Mouse (Mus musculus) neural tube, embryonic 15.5 days (tissue): ENCODE results near the gene Marc2. TPM values are rescaled to one million over a fixed set of nuclear protein-coding genes. Genes with fewer than 3 reads are reported as not detected.

Experiments used
- ATAC-seq: fragments of 200-750 bp; cut with Nextera tagmentation; 2 replicates; pipeline ENCODE4 v1.8.0; 2017; ENCODE audit warnings: mild to moderate bottlenecking, moderate TSS enrichment, moderate library complexity; ENCODE audit not compliant: low FRiP score
- H3K27ac ChIP-seq: fragments of 300-500 bp; sonication (generic); replicated peaks from 2 replicates; pipeline ENCODE4 v1.5.1; 2015; ENCODE audit warnings: mild to moderate bottlenecking, inconsistent platforms
- H3K27me3 ChIP-seq: fragments of 300-500 bp; sonication (generic); replicated peaks from 2 replicates; pipeline ENCODE4 v1.6.1; 2015; ENCODE audit warnings: inconsistent platforms
- H3K36me3 ChIP-seq: fragments of 300-500 bp; sonication (generic); 2 replicates; pipeline ENCODE4 v1.6.1; 2015; ENCODE audit warnings: inconsistent platforms
- H3K4me1 ChIP-seq: fragments of 300-500 bp; sonication (generic); 2 replicates; pipeline ENCODE4 v1.6.1; 2015; ENCODE audit warnings: inconsistent platforms
- H3K4me2 ChIP-seq: fragments of 300-500 bp; sonication (generic); 2 replicates; pipeline ENCODE4 v1.6.1; 2015; ENCODE audit warnings: inconsistent platforms, mild to moderate bottlenecking, moderate library complexity
- H3K4me3 ChIP-seq: fragments of 300-500 bp; sonication (generic); replicated peaks from 2 replicates; pipeline ENCODE4 v1.5.1; 2015; ENCODE audit warnings: mild to moderate bottlenecking, inconsistent platforms
- H3K9ac ChIP-seq: fragments of 300-500 bp; sonication (generic); replicated peaks from 2 replicates; pipeline ENCODE4 v1.6.1; 2015; ENCODE audit warnings: mild to moderate bottlenecking, inconsistent platforms
- H3K9me3 ChIP-seq: fragments of 300-500 bp; sonication (generic); replicated peaks from 2 replicates; pipeline ENCODE4 v1.6.1; 2016; ENCODE audit warnings: inconsistent platforms
- WGBS: fragments of 180-500 bp; shearing (Covaris S2); methylation state at CpG from one replicate; pipeline ENCODE4 v1.1.7; 2015; ENCODE audit warnings: mixed read lengths; 5-methylcytosine and 5-hydroxymethylcytosine counted together
- polyA plus RNA-seq: library from polyadenylated mRNA; unstranded; fragments of >200 nt; fragmentation: Nextera tagmentation; extraction: Ambion mirVana; gene quantifications from 2 replicates; pipeline ENCODE4 v1.2.1, GENCODE M21; 2015

Marc2 gene
- polyA plus RNA-seq, 1 experiment from 2014 or later: 113 TPM

DNA sequence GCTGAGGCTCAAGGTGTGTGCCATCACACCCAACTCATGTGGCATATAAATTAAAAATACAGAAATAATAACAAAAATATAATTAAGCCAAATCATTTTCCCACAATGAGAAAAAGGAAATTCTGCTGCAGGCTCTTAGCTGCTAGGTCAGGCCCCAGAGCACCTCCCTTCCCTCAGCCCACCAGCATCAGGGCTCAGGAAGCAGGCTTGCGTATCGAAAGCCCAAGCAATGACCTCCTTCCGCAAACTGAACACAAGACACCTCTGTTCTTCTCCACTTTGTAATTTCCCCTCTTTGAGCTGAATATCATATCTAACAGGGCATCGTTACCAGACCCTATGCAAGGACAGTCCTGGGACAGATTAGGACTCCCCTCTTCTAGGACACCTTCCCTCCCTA, 40.5 kb downstream of the Marc2 start:
- H3K9ac ChIP-seq: no peak overlapping the region
- WGBS: 98% methylated on average over 4 of the region's 4 CpGs
- no peak overlapping the region for H3K4me2 ChIP-seq
- ATAC-seq: no peak
- no peak overlapping the region for H3K27ac ChIP-seq
- H3K36me3 ChIP-seq: no peaks in the 10 kb centered on the region
- H3K9me3 ChIP-seq: no peaks in the 10 kb centered on the region; the same call in 1 of the 2 replicates
- peaks cover 12% of the 10 kb centered on the region for H3K27me3 ChIP-seq
- H3K4me1 ChIP-seq: peaks cover 7% of the 10 kb centered on the region
- H3K4me3 ChIP-seq: no peak overlapping the region

DNA sequence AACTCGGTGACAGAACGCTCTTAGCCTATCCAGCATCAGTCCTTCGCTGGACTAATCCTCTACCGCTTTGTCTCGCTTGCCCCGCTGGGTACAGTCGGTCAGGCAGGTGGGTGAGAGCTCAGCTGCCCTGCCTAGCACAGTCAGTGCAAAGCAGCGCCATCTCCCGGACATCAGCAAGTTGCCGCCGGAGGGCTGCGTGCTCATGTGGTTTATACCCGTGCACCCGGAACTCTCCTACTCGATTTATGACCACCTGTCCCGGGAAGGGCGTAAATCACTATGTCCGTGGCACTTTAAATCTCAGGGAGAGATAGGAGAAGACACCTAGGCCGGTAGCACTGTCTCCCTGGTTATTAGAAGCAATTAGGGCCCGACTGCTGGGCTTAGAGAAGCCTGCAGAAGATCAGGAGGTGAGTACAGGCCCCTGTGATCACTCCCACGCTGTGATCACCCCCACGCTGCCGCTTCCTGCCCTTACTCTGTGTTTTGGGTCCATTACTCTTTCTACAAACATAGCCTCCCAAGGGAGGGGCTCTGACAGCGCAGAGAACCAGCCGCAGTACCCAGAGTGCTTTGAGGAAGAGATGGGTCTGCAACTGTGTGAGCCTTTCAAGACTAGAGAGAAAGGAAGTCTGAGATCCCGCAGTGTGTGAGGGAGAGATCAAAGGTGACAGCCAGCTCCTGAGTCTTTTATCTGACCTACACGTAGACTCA, 52.9 kb downstream of the Marc2 start:
- Histone ChIP-seq H3K27ac (no peak overlapping the region), H3K4me2 (peak overlapping the region; percentile 30), H3K36me3 (no peaks in the 10 kb centered on the region), H3K9me3 (no peaks in the 10 kb centered on the region), H3K27me3 (0 out of 2 replicates have a peak, but pooled peaks cover 3% of the 10 kb centered on the region), H3K9ac (no peak overlapping the region), H3K4me1 (peaks cover 6% of the 10 kb centered on the region; the same call in 1 of the 2 replicates), H3K4me3 (no peak overlapping the region)
- ATAC-seq: no peak
- WGBS: 12% methylated on average over 27 of the region's 27 CpGs

DNA sequence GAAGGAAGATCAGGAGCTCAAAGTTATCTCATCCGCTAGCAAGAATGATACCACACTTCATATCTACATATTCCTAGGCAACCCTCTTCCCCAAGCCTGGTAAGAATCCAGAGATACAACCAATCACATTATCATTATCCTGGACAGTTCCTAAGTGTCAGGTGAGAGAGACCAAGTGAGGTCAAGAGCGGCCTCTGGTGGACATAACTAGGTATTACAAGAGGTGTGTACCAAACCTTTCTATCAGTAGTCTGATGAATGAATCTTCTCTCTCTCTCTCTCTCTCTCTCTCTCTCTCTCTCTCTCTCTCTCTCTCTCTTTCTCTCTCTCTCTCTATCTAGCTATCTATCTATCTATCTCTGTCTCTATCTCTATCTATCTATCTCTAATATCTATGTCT, 55.1 kb downstream of the Marc2 start:
- ATAC-seq: no peak
- H3K4me1 ChIP-seq: peaks cover 6% of the 10 kb centered on the region; the same call in 1 of the 2 replicates
- no peak overlapping the region for H3K4me3 ChIP-seq
- no peak overlapping the region for H3K4me2 ChIP-seq
- H3K9ac ChIP-seq: no peak overlapping the region
- 9% methylated on average over 2 of the region's 2 CpGs for WGBS
- 0 out of 2 replicates have a peak, but pooled peaks cover 3% of the 10 kb centered on the region for H3K27me3 ChIP-seq
- no peaks in the 10 kb centered on the region for H3K9me3 ChIP-seq
- no peaks in the 10 kb centered on the region for H3K36me3 ChIP-seq
- H3K27ac ChIP-seq: no peak overlapping the region

DNA sequence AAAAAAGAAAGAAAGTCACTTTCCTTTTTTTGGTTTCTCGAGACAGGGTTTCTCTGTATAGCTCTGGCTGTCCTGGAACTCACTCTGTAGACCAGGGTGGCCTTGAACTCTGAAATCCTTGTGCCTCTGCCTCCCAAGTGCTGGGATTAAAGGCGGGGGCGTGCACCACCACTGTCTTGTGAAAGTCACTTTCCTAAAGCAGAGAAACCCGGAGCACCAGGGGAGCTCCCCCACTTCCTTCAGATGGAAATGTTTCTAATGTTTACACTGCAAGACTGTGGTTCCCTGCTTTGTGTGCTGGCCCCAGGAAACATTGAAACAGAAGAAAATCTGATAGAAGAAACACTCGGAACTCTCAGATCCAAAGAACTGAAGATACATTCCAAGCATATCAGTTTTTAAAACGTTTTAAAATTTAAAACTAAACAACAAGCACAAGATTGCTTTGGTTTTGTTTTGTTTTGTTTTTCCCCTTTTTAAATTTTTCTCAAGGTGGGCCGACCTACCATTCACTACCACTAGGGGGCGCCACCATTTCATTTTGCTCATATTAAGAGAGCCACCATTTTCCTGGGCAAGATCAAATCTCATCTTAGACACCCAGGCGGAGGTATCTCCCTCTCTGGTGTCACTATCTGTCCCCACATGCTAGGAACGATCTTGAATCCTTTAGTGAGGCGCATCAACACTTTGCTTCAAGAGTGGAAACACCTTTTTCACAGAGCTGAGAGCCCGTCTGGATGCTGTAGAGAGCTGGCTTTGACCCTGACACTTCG, 59.7 kb downstream of the Marc2 start:
- no peak for ATAC-seq
- no peak overlapping the region for H3K4me3 ChIP-seq
- no peak overlapping the region for H3K4me2 ChIP-seq
- H3K9me3 ChIP-seq: no peaks in the 10 kb centered on the region
- no peak overlapping the region for H3K27ac ChIP-seq
- H3K27me3 ChIP-seq: no peaks in the 10 kb centered on the region
- H3K9ac ChIP-seq: no peak overlapping the region
- WGBS: 69% methylated on average over 13 of the region's 13 CpGs
- H3K36me3 ChIP-seq: no peaks in the 10 kb centered on the region
- H3K4me1 ChIP-seq: no peaks in the 10 kb centered on the region

DNA sequence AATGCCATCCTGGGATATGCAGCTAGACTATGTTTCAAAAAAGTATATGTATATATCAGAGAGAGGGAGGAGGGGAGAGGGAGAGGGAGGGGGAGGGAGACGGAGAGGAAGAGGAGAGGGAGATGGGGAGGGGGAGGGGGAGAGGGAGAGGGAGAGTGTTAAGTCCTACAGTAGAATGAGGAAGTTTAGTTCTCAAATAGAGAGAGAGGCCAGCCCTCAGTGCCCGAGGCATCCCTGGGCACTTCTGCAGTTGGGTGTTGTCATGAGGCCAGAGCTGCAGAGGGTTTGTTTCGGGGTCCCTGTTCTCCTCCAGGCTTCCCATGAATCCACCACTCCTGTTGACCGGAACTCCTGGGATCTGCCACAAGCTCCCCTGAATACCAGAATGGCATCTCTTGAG, 62.6 kb downstream of the Marc2 start:
- WGBS: 78% methylated on average over 4 of the region's 4 CpGs
- no peak overlapping the region for H3K27ac ChIP-seq
- H3K27me3 ChIP-seq: no peaks in the 10 kb centered on the region

DNA sequence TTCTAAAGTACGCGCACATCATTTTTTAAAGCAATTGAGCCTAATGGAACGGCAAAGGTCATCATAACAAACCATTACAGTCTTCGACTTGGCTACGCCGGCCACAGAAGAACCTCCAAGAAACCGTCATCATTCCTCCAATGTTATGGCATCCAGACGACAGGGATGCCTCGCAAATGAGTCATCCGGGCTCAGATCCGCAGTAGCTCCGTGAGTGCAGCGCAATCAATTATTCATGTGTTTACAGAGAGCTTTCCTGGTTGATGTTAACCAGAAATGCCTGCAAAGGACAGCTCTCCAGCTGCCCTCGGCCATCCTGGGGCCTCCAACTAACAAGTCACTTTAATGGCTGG, 64.1 kb downstream of the Marc2 start:
- no peaks in the 10 kb centered on the region for H3K9me3 ChIP-seq
- WGBS: 67% methylated on average over 14 of the region's 14 CpGs
- H3K36me3 ChIP-seq: no peaks in the 10 kb centered on the region
- ATAC-seq: no peak
- H3K27me3 ChIP-seq: 0 out of 2 replicates have a peak, but pooled peaks cover 4% of the 10 kb centered on the region
- H3K4me1 ChIP-seq: 0 out of 2 replicates have a peak, but pooled peaks cover under 1% of the 10 kb centered on the region
- H3K9ac ChIP-seq: no peak overlapping the region
- no peak overlapping the region for H3K4me2 ChIP-seq
- H3K4me3 ChIP-seq: no peak overlapping the region
- no peak overlapping the region for H3K27ac ChIP-seq

More for the DNA sequence above, 62.6 kb downstream of the Marc2 start:
- Histone ChIP-seq H3K9me3 (no peaks in the 10 kb centered on the region), H3K36me3 (no peaks in the 10 kb centered on the region), H3K4me1 (no peaks in the 10 kb centered on the region), H3K4me3 (no peak overlapping the region), H3K9ac (no peak overlapping the region), H3K4me2 (no peak overlapping the region)
- ATAC-seq: no peak

DNA sequence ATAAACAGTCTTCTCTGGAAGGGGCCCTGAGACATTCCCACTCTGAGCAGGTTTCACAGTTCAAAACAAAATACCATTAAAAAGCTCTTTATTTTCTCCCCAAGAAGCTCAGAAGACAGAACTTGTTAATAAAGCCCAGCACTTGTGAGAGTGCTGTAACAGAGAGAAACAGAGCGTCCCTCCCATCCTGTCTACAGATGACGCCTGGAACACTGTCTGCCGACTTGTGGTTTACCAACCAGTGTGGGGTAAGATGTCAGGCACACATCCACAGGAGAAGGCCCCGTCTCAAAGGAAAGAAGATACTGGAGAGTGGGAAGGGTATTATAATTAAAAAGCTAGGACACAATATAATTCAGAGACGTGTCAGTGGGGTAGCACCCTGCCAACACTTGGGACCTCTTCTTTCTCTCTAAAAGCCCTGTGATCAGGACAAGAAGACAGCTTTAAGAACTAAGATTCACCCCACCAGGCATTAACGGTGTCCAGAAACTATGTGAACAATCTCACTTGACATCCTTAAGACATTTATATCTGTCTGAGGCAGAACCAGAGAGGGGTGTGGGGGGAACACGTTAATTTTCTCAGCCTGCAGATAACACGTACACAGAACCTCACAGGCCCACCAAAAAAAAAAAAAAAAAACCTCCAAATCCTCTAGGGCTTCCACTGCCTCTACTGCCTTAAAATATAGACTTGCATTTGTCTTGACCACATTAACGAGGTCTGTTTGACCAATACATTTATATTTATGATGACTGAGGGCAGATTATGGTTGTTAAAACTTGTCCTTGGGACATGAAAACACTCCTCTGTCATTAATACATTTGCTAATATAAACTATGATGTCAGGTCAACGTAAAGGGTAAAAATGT, 64.7 kb downstream of the Marc2 start:
- Histone ChIP-seq H3K36me3 (no peaks in the 10 kb centered on the region), H3K27me3 (0 out of 2 replicates have a peak, but pooled peaks cover 6% of the 10 kb centered on the region), H3K4me2 (no peak overlapping the region), H3K4me1 (0 out of 2 replicates have a peak, but pooled peaks cover 3% of the 10 kb centered on the region), H3K4me3 (no peak overlapping the region), H3K9me3 (no peaks in the 10 kb centered on the region), H3K9ac (no peak overlapping the region), H3K27ac (no peak overlapping the region)
- 80% methylated on average over 10 of the region's 10 CpGs for WGBS
- ATAC-seq: no peak

DNA sequence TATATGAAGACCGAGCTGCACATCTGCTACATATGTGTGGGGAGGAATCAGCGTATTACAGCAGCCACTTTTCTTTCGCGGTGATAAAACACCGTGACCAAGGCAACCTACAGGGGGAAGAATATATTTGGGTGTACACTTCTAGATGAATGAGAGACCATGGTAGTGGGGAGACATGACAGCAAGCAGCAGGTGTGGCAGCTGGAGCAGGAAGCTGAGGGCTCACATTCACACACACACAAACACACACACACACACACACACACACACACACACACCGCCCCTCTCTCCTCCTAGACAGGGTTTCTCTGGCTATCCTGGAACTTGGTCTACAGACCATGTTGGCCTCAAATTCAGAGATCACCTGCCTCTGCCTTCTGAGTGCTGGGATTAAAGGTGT, 68.1 kb downstream of the Marc2 start:
- H3K36me3 ChIP-seq: no peaks in the 10 kb centered on the region
- H3K9me3 ChIP-seq: no peaks in the 10 kb centered on the region
- 0 out of 2 replicates have a peak, but pooled peaks cover 3% of the 10 kb centered on the region for H3K4me1 ChIP-seq
- WGBS: 92% methylated on average over 6 of the region's 6 CpGs
- no peak overlapping the region for H3K4me3 ChIP-seq
- H3K4me2 ChIP-seq: no peak overlapping the region
- ATAC-seq: no peak
- 0 out of 2 replicates have a peak, but pooled peaks cover 6% of the 10 kb centered on the region for H3K27me3 ChIP-seq
- no peak overlapping the region for H3K27ac ChIP-seq
- no peak overlapping the region for H3K9ac ChIP-seq

DNA sequence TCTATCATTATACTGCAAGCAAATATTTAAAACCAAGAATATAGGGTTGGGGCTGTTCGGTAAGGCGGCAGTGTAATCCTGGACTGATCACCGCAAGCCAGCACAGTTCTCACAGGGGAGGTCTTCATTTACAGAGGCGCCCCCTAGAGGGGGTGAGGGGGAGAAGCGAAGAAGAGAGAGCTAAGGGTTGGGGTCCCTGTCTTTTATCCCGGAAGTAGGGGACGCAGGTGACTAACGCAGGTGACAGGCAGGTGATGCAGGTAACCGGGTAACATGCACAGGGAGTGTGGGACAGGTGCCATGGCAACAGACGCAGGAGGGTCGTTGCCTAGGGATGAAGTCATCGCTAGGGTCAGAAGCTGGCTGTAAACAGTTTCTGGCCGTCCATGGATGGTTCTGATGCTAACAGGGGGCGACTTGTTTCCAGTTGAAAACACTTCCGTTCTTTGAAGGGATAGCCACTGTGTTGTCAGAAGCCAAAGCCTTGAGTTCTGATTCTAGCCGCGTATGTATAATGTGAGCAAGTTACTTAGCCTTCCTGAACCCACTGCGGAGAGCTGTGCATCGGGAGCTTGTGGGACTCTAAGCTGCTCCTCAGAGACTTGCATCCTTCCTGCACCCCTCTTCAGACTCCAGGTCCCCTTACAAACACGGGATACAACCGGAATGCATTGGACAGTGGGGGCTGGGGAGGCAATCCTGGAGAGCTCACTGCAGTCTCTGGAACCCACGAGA, 69.0 kb downstream of the Marc2 start:
- Histone ChIP-seq H3K4me3 (no peak overlapping the region), H3K9ac (no peak overlapping the region), H3K4me2 (no peak overlapping the region), H3K4me1 (0 out of 2 replicates have a peak, but pooled peaks cover 3% of the 10 kb centered on the region), H3K9me3 (no peaks in the 10 kb centered on the region), H3K27ac (no peak overlapping the region), H3K36me3 (no peaks in the 10 kb centered on the region), H3K27me3 (0 out of 2 replicates have a peak, but pooled peaks cover 6% of the 10 kb centered on the region)
- WGBS: 35% methylated on average over 22 of the region's 22 CpGs
- no peak for ATAC-seq

DNA sequence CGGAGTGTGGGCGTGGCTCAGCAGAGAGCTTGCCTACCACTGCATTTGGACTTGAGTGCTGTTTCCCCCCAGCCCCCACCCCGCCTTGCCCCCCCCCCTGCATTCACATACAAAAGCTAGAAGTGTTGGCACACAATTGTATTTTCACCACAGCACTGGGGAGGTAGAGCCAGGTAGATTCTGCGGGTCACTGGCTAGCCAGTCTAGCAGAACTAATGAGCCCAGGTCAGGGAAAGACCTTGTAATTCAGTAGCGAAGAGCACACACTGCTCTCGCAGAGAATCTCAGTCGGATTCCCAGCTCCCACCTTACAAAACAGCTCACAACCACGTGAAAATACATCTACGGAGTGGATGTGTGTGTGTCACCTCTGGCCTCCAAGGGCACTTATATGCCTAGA, 71.0 kb downstream of the Marc2 start:
- 0 out of 2 replicates have a peak, but pooled peaks cover 6% of the 10 kb centered on the region for H3K27me3 ChIP-seq
- 60% methylated on average over 9 of the region's 9 CpGs for WGBS
- ATAC-seq: no peak

DNA sequence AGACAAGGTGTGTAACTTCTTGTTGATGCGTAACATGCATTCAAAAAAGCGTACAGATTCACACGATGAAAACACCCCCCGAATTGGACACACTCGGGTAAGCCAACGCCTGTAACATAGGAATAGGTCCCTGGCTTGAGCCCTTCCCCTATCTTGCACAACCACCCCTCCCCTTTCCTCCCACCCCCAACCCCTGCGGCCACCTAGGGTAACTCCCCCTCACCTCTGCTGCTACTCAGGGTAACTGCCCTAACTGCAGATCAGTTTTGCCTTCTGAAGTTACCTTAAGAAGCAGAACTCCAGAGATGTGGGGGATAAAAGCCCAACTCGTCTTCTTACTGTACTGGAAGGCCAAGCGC, 74.4 kb downstream of the Marc2 start:
- Histone ChIP-seq H3K27ac (no peak overlapping the region), H3K4me1 (no peaks in the 10 kb centered on the region), H3K9ac (no peak overlapping the region), H3K27me3 (no peaks in the 10 kb centered on the region), H3K9me3 (no peaks in the 10 kb centered on the region), H3K36me3 (no peaks in the 10 kb centered on the region), H3K4me3 (no peak overlapping the region), H3K4me2 (peak overlapping the region; percentile 11)
- 24% methylated on average over 9 of the region's 9 CpGs for WGBS
- no peak for ATAC-seq

More for the DNA sequence above, 71.0 kb downstream of the Marc2 start:
- H3K36me3 ChIP-seq: no peaks in the 10 kb centered on the region
- H3K9ac ChIP-seq: no peak overlapping the region
- no peak overlapping the region for H3K4me3 ChIP-seq
- 0 out of 2 replicates have a peak, but pooled peaks cover 3% of the 10 kb centered on the region for H3K4me1 ChIP-seq
- no peak overlapping the region for H3K27ac ChIP-seq
- H3K9me3 ChIP-seq: no peaks in the 10 kb centered on the region
- H3K4me2 ChIP-seq: no peak overlapping the region
